Mouse (Mus musculus): ENCODE data around the gene Olfr1214.
"Not testable (repeated sequence)": the region's sequence is repeated elsewhere in the genome, so short reads cannot be mapped to it uniquely, and the experiment has no call there.

Olfr1214 gene

GRCm38 (mm10) chr2:88992553-88992952 lies at the start of gene Olfr1214:
Gene Olfr1214 (minus strand): TSS chr2:88992653.
- CTCF ChIA-PET: no interaction called here

GRCm38 (mm10) chr2:89031965-89032364 lies 39.5 kb upstream of the Olfr1214 start, which contains the start of gene Olfr1217:
Gene Olfr1217 (minus strand): TSS chr2:89032065.
- CTCF ChIA-PET: no interaction called here

GRCm38 (mm10) chr2:89021436-89021835 lies 29.0 kb upstream of the Olfr1214 start:
- CTCF ChIA-PET: not testable (repeated sequence)

- CTCF ChIA-PET: no interaction called here
These were observed 25.8 kb upstream of the Olfr1214 start, which contains the start of gene Olfr1216 for GRCm38 (mm10) chr2:89018240-89018639. Gene Olfr1216 (minus strand): TSS chr2:89018340.

GRCm38 (mm10) chr2:89006873-89007272 lies 14.4 kb upstream of the Olfr1214 start, which contains the start of gene Olfr1215:
Gene Olfr1215 (minus strand): TSS chr2:89006973.
- CTCF ChIA-PET: no interaction called here

- CTCF ChIA-PET: no interaction called here
These were observed 12.3 kb downstream of the Olfr1214 start, which contains the start of gene Gm13762 for GRCm38 (mm10) chr2:88980181-88980580. Gene Gm13762 (minus strand): TSS chr2:88980281.

GRCm38 (mm10) chr2:88953669-88954068 lies 38.8 kb downstream of the Olfr1214 start, which contains the start of gene Olfr1212:
Gene Olfr1212 (plus strand): TSS chr2:88953969.
- CTCF ChIA-PET: no interaction called here

- CTCF ChIA-PET: no interaction called here
These were observed 54.4 kb downstream of the Olfr1214 start, which contains the start of gene Olfr1211 for GRCm38 (mm10) chr2:88938011-88938410. Gene Olfr1211 (minus strand): TSS chr2:88938111.
